Mouse (Mus musculus) ES-Bruce4 (cell line): ENCODE results near the gene Fn3krp.

Source experiments
- CTCF ChIP-seq: IDR thresholded peaks from one replicate; pipeline ENCODE4 v1.8.1; 2011; ENCODE audit warnings: low read depth, low read length
- POLR2A ChIP-seq: IDR thresholded peaks from one replicate; pipeline ENCODE4 v1.8.1; 2011; ENCODE audit warnings: low read length; ENCODE audit not compliant: insufficient read depth

- TF ChIP-seq POLR2A (no peak), CTCF (no peak)
Measured at GRCm38 (mm10) chr11:121388554-121388945, 32.7 kb upstream of the Fn3krp start.
